Mouse (Mus musculus): ENCODE measurements around the gene Rnf38.

DNA sequence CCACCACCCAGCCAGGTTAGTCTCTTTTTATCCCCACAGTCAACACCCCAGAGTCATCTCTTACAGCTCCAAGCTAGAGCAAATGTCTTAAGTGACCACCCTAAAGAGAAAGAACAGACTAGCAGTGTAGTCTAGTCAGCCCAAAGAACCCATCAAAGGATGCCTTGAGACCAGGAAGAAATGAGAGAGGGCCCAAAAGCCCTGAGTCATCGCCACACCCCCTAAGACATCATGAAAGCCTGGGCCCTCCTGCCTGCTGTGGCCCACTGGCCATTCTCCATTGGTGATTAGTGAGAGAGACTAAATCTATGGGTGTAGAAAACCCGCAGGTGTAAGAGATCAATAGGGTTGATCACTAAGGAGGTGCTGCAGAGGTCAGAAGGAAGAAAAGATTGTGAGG, 2.4 kb upstream of the Rnf38 start:
- no peak for TF ChIP-seq GATA2 (IDR thresholded peaks at IDR 0.05; ENCODE audit: borderline replicate concordance, low read depth, low read length)
- no peak for TF ChIP-seq CTCF (IDR thresholded peaks at IDR 0.05; ENCODE audit: low read depth, low read length)
- TF ChIP-seq TAL1 (conservative IDR thresholded peaks at IDR 0.05; ENCODE audit: low read depth, low read length), result no peak
